Mouse (Mus musculus): ENCODE data around the gene C9orf72.

C9orf72 gene

DNA sequence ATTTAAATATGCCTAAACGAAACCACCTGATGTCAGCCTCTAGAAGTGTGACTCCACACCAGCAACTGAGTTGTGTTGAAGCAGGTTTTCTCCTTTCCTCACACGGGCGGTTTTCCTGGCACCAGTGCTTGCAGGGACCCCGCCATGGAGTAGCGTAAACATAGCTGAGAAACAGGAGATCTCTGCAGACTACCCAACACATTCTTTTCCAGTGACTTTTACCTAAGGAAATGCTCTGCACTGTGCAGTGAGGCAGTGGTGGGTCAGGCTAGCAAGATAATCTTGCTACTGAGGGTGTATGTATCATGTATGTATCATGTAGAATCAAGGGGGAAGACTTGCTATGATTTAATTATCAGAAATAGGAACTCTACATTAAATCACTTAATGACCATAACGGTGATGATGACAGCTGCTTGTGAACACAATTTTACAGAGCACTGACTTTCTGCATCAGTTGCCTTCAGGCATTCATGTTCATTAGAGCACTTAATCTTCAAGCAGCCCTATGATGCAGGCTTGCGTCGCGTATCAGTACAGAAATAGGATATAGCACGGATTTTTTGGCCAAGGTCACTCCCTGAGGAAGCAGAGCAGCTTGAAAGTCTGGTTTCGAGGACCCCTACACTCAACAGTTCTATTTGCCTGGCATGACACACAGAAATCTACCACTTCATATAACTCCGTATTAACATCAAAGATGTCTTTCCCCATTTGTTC, 47.9 kb downstream of the C9orf72 start:
- no peak for DNase-seq (ENCODE audit: low spot score)

DNA sequence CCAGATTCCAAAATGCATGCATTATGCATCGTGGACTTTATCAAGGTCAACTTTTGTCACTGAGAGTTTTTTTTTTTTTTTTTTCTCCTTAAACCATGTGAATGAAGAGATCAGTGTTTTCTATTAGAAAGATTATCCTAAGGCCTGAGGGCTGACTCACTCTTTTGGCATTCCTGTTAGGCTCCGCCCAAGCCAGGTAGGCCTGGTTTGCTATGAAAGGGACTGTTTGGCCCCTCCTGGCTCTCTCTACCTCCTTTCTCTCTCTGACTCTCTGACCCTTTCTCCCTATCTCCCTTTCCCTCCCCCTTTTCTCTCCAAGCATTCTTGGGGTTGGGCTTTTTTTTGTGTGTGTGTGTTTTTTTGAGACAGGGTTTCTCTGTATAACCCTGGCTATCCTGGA, 50.4 kb downstream of the C9orf72 start:
- no peak for DNase-seq (ENCODE audit: low spot score)

GRCm38 (mm10) chr4:35173551-35173950, 52.4 kb downstream of the C9orf72 start:
- DNase-seq (ENCODE audit: low spot score) = no peak

DNA sequence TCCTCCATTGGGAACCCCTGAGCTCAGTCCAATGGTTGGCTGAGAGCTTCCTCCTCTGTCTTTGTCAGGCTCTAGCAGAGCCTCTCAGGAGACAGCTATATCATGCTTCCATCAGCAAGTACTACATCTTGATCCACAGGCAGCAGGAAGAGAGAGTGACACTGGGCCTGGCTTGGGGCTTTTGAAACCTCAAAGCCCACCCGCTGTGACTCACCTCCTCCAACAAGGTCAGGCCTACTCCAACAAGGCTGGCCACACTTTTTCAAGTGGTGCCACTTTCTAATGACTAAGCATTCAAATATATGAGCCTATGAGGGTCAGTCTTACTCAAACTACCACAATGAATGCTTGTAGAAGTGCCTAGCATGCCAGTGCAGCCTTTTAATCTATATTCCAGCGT, 53.5 kb downstream of the C9orf72 start:
- no peak for DNase-seq (ENCODE audit: low spot score)

GRCm38 (mm10) chr4:35169571-35170125, 56.3 kb downstream of the C9orf72 start:
- DNase-seq (ENCODE audit: low spot score) = no peak

GRCm38 (mm10) chr4:35167855-35168254, 58.1 kb downstream of the C9orf72 start:
- DNase-seq (ENCODE audit: low spot score) = no peak

DNA sequence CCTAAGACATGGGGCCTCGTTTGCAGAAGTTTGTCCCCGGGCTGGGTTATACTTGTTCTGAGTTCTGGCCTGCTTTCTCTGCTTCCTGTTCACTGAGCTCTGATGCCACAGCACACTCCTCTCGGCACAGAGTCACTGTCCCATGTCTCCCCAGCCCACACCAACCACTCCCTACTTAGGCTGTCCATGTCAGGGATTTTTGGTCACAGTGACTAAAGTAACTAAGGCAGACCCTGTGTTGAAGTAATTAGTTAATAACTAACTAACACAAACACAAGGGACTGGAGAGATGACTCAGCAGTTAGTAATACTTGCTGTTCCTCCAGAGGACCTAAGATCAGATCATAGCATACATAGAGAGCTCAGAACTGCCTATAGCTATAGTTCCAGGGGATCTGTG, 60.0 kb downstream of the C9orf72 start:
- DNase-seq (ENCODE audit: low spot score) = no peak

GRCm38 (mm10) chr4:35165275-35165674, 60.7 kb downstream of the C9orf72 start:
- DNase-seq (ENCODE audit: low spot score) = no peak

DNA sequence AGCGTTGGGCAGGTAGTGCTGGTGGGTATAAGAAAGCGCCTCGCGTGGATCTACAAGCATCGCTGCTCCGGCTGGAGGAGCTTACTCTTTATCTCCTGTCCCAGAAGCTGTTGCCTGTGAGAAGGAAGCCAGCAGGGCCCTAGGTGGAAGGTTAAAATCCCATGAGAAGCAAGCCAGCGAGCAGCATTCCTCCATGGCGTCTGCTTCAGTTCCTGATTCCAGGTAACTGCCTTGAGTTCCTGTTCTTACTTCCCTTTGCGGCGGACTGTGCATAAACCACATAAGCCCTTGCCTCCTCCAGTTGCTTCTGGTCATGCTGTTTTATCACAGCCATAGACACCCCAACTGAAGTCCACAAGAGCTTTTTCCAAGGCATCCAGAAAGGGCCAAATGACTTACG, 68.2 kb downstream of the C9orf72 start:
- DNase-seq (ENCODE audit: low spot score) = no peak

GRCm38 (mm10) chr4:35156751-35157611, 69.0 kb downstream of the C9orf72 start, which contains the start of gene Mob3b:
Mob3b (minus strand) TSS chr4:35157484.
- DNase-seq (ENCODE audit: low spot score) = peak; percentile 48

DNA sequence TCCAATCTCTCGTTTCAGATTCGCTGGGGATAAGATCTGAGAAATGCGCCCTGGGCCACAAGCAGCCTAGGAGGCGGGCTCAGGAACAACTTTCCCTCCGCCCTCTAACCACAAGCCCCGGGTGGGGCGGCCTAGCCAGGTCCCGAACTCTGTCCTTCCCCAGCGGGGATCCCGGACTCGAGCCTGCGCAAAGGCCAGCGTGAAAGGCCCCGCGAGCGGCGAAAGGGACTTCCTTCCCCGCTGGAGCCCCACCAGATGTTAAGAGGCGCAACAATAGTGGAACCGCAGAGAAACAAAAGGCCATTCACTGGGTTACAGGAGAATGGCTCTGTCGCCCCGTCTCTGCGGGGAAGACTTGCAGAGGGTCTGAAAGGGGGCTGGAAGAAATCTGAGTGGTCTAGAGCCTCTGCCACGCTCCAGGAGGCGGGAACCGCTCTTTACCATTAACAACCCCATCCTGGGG, 69.8 kb downstream of the C9orf72 start:
- no peak for DNase-seq (ENCODE audit: low spot score)

DNA sequence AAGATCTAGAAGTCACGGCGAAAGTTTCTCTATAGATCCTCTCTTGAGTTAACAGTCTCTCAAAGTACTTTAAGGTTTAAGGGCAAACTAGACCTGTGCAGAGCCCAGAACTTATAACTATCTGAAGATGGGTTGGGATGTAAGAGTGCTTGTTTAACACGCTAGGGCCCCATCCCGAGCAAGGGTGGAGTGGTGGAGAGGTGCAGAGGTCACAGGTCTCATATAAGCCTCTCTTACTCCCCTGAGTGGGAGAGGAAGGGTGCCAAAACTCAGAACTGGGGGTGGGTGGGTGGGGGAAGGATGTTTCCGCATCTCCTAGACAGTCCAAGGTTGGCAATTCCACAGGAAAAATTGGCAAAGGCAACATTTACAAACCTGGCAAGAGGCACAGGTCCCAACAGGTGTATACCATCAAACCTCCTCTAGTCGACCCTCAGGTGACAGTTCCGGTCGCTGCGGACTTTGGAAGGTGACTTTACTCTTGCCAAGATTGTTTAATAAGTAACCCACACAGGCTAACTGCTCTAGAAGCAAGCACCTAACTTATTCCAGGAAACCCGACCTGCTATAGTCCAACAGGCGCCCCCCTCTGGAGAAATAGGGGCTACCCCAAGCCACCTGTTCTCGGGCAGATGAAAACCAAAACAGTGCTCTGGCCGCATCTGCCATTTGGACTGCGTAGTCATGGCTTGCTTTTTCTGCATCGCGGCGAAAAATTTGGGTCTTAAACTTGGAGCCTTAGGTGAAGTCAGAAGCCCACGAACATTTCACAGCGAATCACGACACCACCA, 70.6 kb downstream of the C9orf72 start:
- DNase-seq (ENCODE audit: low spot score) = no peak

DNA sequence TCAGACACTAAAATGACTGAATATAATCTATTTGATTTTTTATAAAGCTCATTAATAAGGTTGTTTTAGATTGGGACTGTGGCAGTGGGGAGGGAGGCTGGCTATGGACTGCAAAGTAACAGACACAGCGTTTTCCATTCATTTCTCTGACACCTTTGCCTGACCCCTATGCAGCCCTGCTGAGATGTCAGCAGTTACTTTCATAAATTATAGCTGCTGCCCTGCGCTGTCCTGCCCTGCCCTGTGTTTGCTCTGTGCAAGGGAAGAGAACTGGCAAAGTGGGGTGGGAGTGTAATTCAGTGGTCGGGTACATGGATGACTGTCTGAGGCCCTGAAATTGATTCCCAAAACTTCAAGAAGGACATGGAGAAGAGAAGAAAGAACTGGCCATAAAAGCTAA, 71.9 kb downstream of the C9orf72 start:
- DNase-seq (ENCODE audit: low spot score) = no peak

- no peak for DNase-seq (ENCODE audit: low spot score)
Observed at GRCm38 (mm10) chr4:35151756-35152155, 74.2 kb downstream of the C9orf72 start, which contains the start of gene Ifnk. Ifnk (plus strand) TSS chr4:35152056.

GRCm38 (mm10) chr4:35150706-35151105, 75.3 kb downstream of the C9orf72 start:
- no peak for DNase-seq (ENCODE audit: low spot score)

DNA sequence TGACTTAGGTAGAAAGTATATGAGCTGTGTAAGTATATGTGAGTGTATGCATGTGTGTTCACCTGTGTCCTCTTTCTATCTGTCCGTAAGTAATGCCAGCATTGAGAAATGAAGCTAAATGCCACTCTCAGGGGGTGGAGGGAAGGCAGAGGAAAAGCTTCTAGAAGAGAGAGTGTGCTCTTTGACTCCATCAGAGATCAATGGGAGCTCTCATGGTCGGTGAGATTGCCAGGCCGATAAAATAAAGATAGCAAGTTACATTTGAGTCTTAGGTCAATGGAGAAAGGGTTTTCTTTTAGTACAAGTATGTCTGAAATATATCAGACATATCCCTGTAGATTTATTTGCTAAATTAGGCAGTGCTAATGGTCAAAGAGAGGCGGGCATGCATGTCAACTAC, 77.6 kb downstream of the C9orf72 start:
- no peak for DNase-seq (ENCODE audit: low spot score)

GRCm38 (mm10) chr4:35146597-35146996, 79.4 kb downstream of the C9orf72 start:
- DNase-seq (ENCODE audit: low spot score) = no peak

GRCm38 (mm10) chr4:35145726-35146125, 80.2 kb downstream of the C9orf72 start:
- DNase-seq (ENCODE audit: low spot score) = no peak

DNA sequence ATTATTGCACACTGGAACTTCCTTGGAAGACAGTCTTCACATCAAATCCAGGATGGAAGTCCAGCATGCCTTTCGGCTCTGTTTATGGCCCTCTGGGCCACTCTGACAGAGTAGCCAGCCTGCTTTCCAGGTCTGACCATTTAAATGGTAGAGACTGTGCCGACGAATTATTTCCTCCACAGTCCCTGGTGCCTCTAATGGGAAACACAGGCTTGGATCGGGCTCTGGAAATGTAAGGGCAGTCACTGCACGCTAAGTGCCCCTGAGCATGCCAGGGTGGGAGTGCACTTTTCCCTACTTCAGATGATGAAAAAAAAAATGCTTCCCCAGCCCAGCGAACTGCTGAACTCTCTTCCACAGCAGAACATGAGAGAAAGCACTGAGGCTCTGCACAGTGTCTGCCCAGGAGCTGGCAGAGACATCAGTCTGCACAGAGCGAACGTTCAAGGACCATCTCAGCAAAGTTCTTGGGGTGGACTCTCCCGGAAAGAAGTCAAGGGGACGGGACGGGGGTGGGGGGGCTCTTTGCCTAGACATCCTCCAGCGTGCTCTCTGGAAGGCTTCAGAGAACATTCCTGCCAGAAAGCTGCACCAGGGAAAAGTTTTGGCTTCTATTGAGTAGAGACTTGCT, 82.4 kb downstream of the C9orf72 start:
- DNase-seq (ENCODE audit: low spot score) = no peak
